Mouse (Mus musculus): ENCODE measurements at regions not wholly inside any gene's neighbourhood (a gene's known extent, or its start where the extent isn't known, plus 50 kb on each side); places are given as distances from the start of the nearest gene placed in this dataset.

GRCm38 (mm10) chr14:104676810-104677209 lies 154.4 kb upstream of the Rnf219 start:
- no peaks in the 10 kb centered on the region for H3K27me3 ChIP-seq (ENCODE audit: insufficient read depth, low read length)
- DNase-seq (no peak), ATAC-seq (no peak)
- no peak overlapping the region for H3K4me3 ChIP-seq (ENCODE audit: low read depth, low read length)
- no peaks in the 10 kb centered on the region for H3K9me3 ChIP-seq (ENCODE audit: low read length)
- 44% methylated on average over 7 of the region's 7 CpGs for WGBS (ENCODE audit: insufficient replicate concordance)
- no peak for TF ChIP-seq CTCF (IDR thresholded peaks at IDR 0.05; ENCODE audit: low read depth)
- TF ChIP-seq EP300 (IDR thresholded peaks at IDR 0.05; ENCODE audit: low read depth), result no peak
- H3K4me1 ChIP-seq (ENCODE audit: insufficient read depth), result no peaks in the 10 kb centered on the region
- no peak overlapping the region for H3K4me2 ChIP-seq (ENCODE audit: low read depth, low read length)
- no peak overlapping the region for H3K9ac ChIP-seq (replicated peaks)
- H3K27ac ChIP-seq (ENCODE audit: low read depth), result no peak overlapping the region
- no peaks in the 10 kb centered on the region for H3K36me3 ChIP-seq (replicated peaks; ENCODE audit: insufficient read depth, low read length)

- H3K4me3 ChIP-seq (ENCODE audit: low read depth, low read length), result no peak overlapping the region
- no peak for ATAC-seq
- no peak for DNase-seq
- 59% methylated on average over 1 of the region's 1 CpGs for WGBS (ENCODE audit: insufficient replicate concordance)
- no peak overlapping the region for H3K4me2 ChIP-seq (ENCODE audit: low read depth, low read length)
- H3K36me3 ChIP-seq (replicated peaks; ENCODE audit: insufficient read depth, low read length), result no peaks in the 10 kb centered on the region
- H3K9ac ChIP-seq (replicated peaks), result no peak overlapping the region
- H3K4me1 ChIP-seq (ENCODE audit: insufficient read depth), result no peaks in the 10 kb centered on the region
- no peaks in the 10 kb centered on the region for H3K27me3 ChIP-seq (ENCODE audit: insufficient read depth, low read length)
- H3K9me3 ChIP-seq (ENCODE audit: low read length), result no peaks in the 10 kb centered on the region
- no peak overlapping the region for H3K27ac ChIP-seq (ENCODE audit: low read depth)
- no peak for TF ChIP-seq EP300 (IDR thresholded peaks at IDR 0.05; ENCODE audit: low read depth)
- TF ChIP-seq CTCF (IDR thresholded peaks at IDR 0.05; ENCODE audit: low read depth), result no peak
Measured at GRCm38 (mm10) chr14:104661696-104662095, 139.3 kb upstream of the Rnf219 start.

- no peak for DNase-seq
- no peak overlapping the region for H3K4me2 ChIP-seq (ENCODE audit: low read depth, low read length)
- H3K27me3 ChIP-seq (ENCODE audit: insufficient read depth, low read length), result no peaks in the 10 kb centered on the region
- no peak overlapping the region for H3K27ac ChIP-seq (ENCODE audit: low read depth)
- no peak overlapping the region for H3K4me3 ChIP-seq (ENCODE audit: low read depth, low read length)
- no peak overlapping the region for H3K9ac ChIP-seq (replicated peaks)
- no peaks in the 10 kb centered on the region for H3K36me3 ChIP-seq (replicated peaks; ENCODE audit: insufficient read depth, low read length)
- TF ChIP-seq CTCF (IDR thresholded peaks at IDR 0.05; ENCODE audit: low read depth), result no peak
- no peak for TF ChIP-seq EP300 (IDR thresholded peaks at IDR 0.05; ENCODE audit: low read depth)
- H3K4me1 ChIP-seq (ENCODE audit: insufficient read depth), result no peaks in the 10 kb centered on the region
- no peak for ATAC-seq
- H3K9me3 ChIP-seq (ENCODE audit: low read length), result no peaks in the 10 kb centered on the region
- 70% methylated on average over 1 of the region's 1 CpGs for WGBS (ENCODE audit: insufficient replicate concordance)
Measured at GRCm38 (mm10) chr14:104658751-104659150, 136.3 kb upstream of the Rnf219 start.

GRCm38 (mm10) chr14:104649980-104650379 lies 127.5 kb upstream of the Rnf219 start:
- no peaks in the 10 kb centered on the region for H3K36me3 ChIP-seq (replicated peaks; ENCODE audit: insufficient read depth, low read length)
- H3K4me1 ChIP-seq (ENCODE audit: insufficient read depth), result no peaks in the 10 kb centered on the region
- no peak for DNase-seq
- no peak for ATAC-seq
- no peak overlapping the region for H3K4me2 ChIP-seq (ENCODE audit: low read depth, low read length)
- TF ChIP-seq CTCF (IDR thresholded peaks at IDR 0.05; ENCODE audit: low read depth) (no peak), EP300 (IDR thresholded peaks at IDR 0.05; ENCODE audit: low read depth) (no peak)
- no peak overlapping the region for H3K27ac ChIP-seq (ENCODE audit: low read depth)
- no peak overlapping the region for H3K9ac ChIP-seq (replicated peaks)
- WGBS (ENCODE audit: insufficient replicate concordance), result 77% methylated on average over 5 of the region's 5 CpGs
- H3K9me3 ChIP-seq (ENCODE audit: low read length), result no peaks in the 10 kb centered on the region
- H3K27me3 ChIP-seq (ENCODE audit: insufficient read depth, low read length), result no peaks in the 10 kb centered on the region
- no peak overlapping the region for H3K4me3 ChIP-seq (ENCODE audit: low read depth, low read length)

GRCm38 (mm10) chr14:104644626-104645025 lies 122.2 kb upstream of the Rnf219 start:
- 76% methylated on average over 4 of the region's 4 CpGs for WGBS (ENCODE audit: insufficient replicate concordance)
- Histone ChIP-seq H3K4me1 (ENCODE audit: insufficient read depth) (no peaks in the 10 kb centered on the region), H3K4me2 (ENCODE audit: low read depth, low read length) (no peak overlapping the region), H3K27me3 (ENCODE audit: insufficient read depth, low read length) (no peaks in the 10 kb centered on the region), H3K9ac (replicated peaks) (no peak overlapping the region), H3K9me3 (ENCODE audit: low read length) (no peaks in the 10 kb centered on the region), H3K27ac (ENCODE audit: low read depth) (no peak overlapping the region), H3K36me3 (replicated peaks; ENCODE audit: insufficient read depth, low read length) (no peaks in the 10 kb centered on the region), H3K4me3 (ENCODE audit: low read depth, low read length) (no peak overlapping the region)
- TF ChIP-seq CTCF (IDR thresholded peaks at IDR 0.05; ENCODE audit: low read depth) (no peak), EP300 (IDR thresholded peaks at IDR 0.05; ENCODE audit: low read depth) (no peak)
- ATAC-seq, result no peak
- DNase-seq, result no peak

- ATAC-seq (no peak), DNase-seq (no peak)
- Histone ChIP-seq H3K4me3 (ENCODE audit: low read depth, low read length) (no peak overlapping the region), H3K27me3 (ENCODE audit: insufficient read depth, low read length) (no peaks in the 10 kb centered on the region), H3K36me3 (replicated peaks; ENCODE audit: insufficient read depth, low read length) (no peaks in the 10 kb centered on the region), H3K4me2 (ENCODE audit: low read depth, low read length) (no peak overlapping the region), H3K9ac (replicated peaks) (no peak overlapping the region), H3K4me1 (ENCODE audit: insufficient read depth) (no peaks in the 10 kb centered on the region), H3K9me3 (ENCODE audit: low read length) (no peaks in the 10 kb centered on the region), H3K27ac (ENCODE audit: low read depth) (no peak overlapping the region)
- 60% methylated on average over 6 of the region's 6 CpGs for WGBS (ENCODE audit: insufficient replicate concordance)
- TF ChIP-seq CTCF (IDR thresholded peaks at IDR 0.05; ENCODE audit: low read depth) (no peak), EP300 (IDR thresholded peaks at IDR 0.05; ENCODE audit: low read depth) (no peak)
Measured at GRCm38 (mm10) chr14:104642783-104643182, 120.3 kb upstream of the Rnf219 start.

- ATAC-seq, result no peak
Measured at GRCm38 (mm10) chr14:104639300-104639699, 116.9 kb upstream of the Rnf219 start.

More at GRCm38 (mm10) chr14:104639300-104639699, 116.9 kb upstream of the Rnf219 start:
- H3K4me3 ChIP-seq (ENCODE audit: low read depth, low read length), result no peak overlapping the region
- DNase-seq, result no peak
- 81% methylated on average over 7 of the region's 7 CpGs for WGBS (ENCODE audit: insufficient replicate concordance)
- no peak overlapping the region for H3K27ac ChIP-seq (ENCODE audit: low read depth)
- no peaks in the 10 kb centered on the region for H3K27me3 ChIP-seq (ENCODE audit: insufficient read depth, low read length)
- no peak overlapping the region for H3K4me2 ChIP-seq (ENCODE audit: low read depth, low read length)
- TF ChIP-seq EP300 (IDR thresholded peaks at IDR 0.05; ENCODE audit: low read depth), result no peak
- TF ChIP-seq CTCF (IDR thresholded peaks at IDR 0.05; ENCODE audit: low read depth), result no peak
- H3K9me3 ChIP-seq (ENCODE audit: low read length), result no peaks in the 10 kb centered on the region
- no peaks in the 10 kb centered on the region for H3K4me1 ChIP-seq (ENCODE audit: insufficient read depth)
- no peak overlapping the region for H3K9ac ChIP-seq (replicated peaks)
- no peaks in the 10 kb centered on the region for H3K36me3 ChIP-seq (replicated peaks; ENCODE audit: insufficient read depth, low read length)
